Mouse (Mus musculus) cortical plate, adult 2 months (tissue): Measurements from ENCODE around the gene Yaf2.
"Not testable (repeated sequence)": the region's sequence is repeated elsewhere in the genome, so short reads cannot be mapped to it uniquely, and the experiment has no call there.

Experiments used
- CTCF ChIP-seq: fragments of 200-500 bp; IDR thresholded peaks from 2 replicates; pipeline ENCODE4 v1.5.1; 2011; ENCODE audit warnings: mild to moderate bottlenecking, control low read depth, low read length; ENCODE audit not compliant: insufficient read depth; ENCODE audit errors: extremely low read depth
- POLR2A ChIP-seq: fragments of 200-500 bp; IDR thresholded peaks from 2 replicates; pipeline ENCODE4 v1.6.1; 2011; ENCODE audit warnings: mild to moderate bottlenecking, low read length, control low read depth; ENCODE audit not compliant: insufficient read depth; ENCODE audit errors: extremely low read depth

DNA sequence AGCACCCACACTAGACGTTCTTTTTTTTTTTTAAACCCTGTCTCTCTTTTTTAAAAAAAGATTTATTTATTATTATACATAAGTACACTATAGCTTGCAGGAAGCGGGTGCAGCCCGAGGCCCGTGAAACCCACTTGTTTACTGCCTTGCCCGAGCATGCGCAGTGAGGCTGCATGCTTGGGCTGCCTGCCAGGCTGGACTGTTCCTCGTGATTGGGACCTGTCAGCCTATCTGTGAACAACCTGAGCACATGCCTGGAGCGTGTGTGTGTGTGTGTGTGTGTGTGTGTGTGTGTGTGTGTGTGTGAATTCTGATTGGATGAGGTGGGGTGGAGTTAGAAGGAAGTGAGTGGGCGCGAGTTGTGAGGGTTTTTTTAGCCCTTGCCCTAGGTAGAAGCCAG is 100.3 kb downstream of the Yaf2 start:
- TF ChIP-seq CTCF, POLR2A: not testable (repeated sequence)
